Mouse (Mus musculus) yolk sac, embryonic 10.5 days (tissue): ENCODE data around the gene 3110040N11Rik.

Experiments used
- DNase-seq: peaks from one replicate; pipeline ENCODE4 v3.0.0-alpha.2; 2017; ENCODE audit warnings: low spot score

The 3110040N11Rik gene

GRCm38 (mm10) chr7:81738720-81739385 lies 50.4 kb downstream of the 3110040N11Rik start:
- no peak for DNase-seq

- peak; percentile 53 for DNase-seq
Observed at GRCm38 (mm10) chr7:81735300-81736048, 53.8 kb downstream of the 3110040N11Rik start.

- no peak for DNase-seq
Observed at GRCm38 (mm10) chr7:81732183-81733089, 56.8 kb downstream of the 3110040N11Rik start.
